Mouse (Mus musculus): ENCODE measurements around the gene Sox15.
"Not testable (repeated sequence)": the region's sequence is repeated elsewhere in the genome, so short reads cannot be mapped to it uniquely, and the experiment has no call there.

Sox15 gene

GRCm38 (mm10) chr11:69699595-69699994 is 44.5 kb downstream of the Sox15 start:
- no peak for DNase-seq (ENCODE audit: low spot score in 2 of 2)

DNA sequence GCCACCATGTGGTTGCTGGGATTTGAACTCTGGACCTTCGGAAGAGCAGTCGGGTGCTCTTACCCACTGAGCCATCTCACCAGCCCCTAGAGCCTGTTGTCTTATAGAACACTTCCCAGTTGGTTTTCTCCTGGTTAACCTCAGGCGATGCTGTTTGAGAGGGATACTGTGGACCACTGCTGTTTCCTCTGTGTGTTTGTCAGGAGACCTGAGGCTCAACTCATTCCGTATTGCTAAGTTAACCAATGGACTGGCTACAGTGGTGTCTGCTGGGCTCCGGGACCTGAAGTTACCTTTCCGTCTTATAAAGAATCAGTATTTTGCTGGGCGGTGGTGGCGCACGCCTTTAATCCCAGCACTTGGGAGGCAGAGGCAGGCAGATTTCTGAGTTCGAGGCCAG is 47.8 kb downstream of the Sox15 start:
- not testable (repeated sequence) for DNase-seq (ENCODE audit: low spot score in 2 of 2)

- DNase-seq (ENCODE audit: low spot score in 2 of 2), result not testable (repeated sequence)
Measured at GRCm38 (mm10) chr11:69703381-69703780, 48.3 kb downstream of the Sox15 start.

GRCm38 (mm10) chr11:69703814-69704612 is 48.9 kb downstream of the Sox15 start:
- no peak for DNase-seq (ENCODE audit: low spot score in 2 of 2)

DNA sequence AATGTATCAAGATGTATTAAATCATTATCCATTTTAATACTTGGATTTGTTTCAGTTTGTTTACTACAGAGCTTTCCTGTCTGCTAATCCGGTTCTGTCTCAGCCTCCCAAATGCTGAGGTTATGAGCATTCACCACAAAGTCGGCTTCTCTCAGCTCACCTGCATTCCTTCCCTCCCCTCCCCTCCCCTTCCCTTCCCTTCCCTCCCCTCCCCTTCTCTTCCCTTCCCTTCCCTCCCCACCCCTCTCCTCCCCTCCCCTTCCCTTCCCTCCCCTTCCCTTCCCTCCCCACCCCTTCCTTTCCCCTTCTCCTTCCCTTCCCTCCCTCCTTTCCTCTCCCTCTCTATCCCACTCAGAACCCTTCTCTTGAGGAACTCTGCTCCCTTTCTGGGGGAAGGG is 49.5 kb downstream of the Sox15 start:
- no peak for DNase-seq (ENCODE audit: low spot score in 2 of 2)
